Mouse (Mus musculus) kidney, postnatal 36 days (tissue): ENCODE data around the gene Dppa2.

ENCODE experiments used
- DNase-seq, 2 experiments: peaks; one replicate each; pipeline ENCODE4 v3.0.0; 2021 to 2022; ENCODE audit warnings: mixed read lengths in 2 of 2

Gene Dppa2

DNA sequence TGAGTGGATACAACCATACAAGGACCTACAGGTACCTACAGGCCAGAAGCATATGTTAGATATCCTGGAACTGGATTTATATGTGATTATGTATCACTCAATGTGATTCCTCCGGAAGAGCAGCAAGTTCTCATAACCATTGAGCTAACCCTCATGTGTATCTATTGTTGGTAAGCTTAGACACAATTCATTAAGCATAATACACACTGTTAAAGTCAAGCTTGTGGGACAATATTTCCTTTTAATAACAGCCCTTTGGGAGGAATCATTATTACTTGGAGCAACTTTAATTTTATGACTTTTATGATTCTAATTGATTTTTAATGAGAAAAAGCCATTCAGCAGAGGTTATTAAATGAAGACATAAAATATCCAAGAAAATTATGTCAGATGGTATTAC is 43.5 kb downstream of the Dppa2 start:
- DNase-seq = no peak

GRCm38 (mm10) chr16:48355716-48356115 is 52.0 kb downstream of the Dppa2 start:
- DNase-seq = no peak

GRCm38 (mm10) chr16:48356417-48356816 is 52.7 kb downstream of the Dppa2 start:
- no peak for DNase-seq

GRCm38 (mm10) chr16:48360887-48361286 is 57.2 kb downstream of the Dppa2 start:
- no peak for DNase-seq

GRCm38 (mm10) chr16:48366801-48367200 is 63.1 kb downstream of the Dppa2 start:
- no peak for DNase-seq

- no peak for DNase-seq
These were observed 64.4 kb downstream of the Dppa2 start for GRCm38 (mm10) chr16:48368096-48368495.
